Mouse (Mus musculus): Measurements from ENCODE around the gene Gse1. TPM values are rescaled to one million over a fixed set of nuclear protein-coding genes. Genes with fewer than 3 reads are reported as not detected.
A peak's percentile ranks its signal among the peaks of the same experiment; 100 is the strongest.

Gse1 gene
- total and polyA plus RNA-seq, 3 experiments = 12.1 to 24.3 (median 21.0) TPM

- H3K4me1 ChIP-seq (ENCODE audit: control insufficient read depth, insufficient read depth, low read length) = no peaks in the 10 kb centered on the region
- H3K27ac ChIP-seq = no peak overlapping the region
- H3K36me3 ChIP-seq (ENCODE audit: control insufficient read depth, insufficient read depth, low read length) = no peaks in the 10 kb centered on the region
- intact Hi-C loops (cut with DNase I) = no loop called here
- 79% methylated on average over 9 of the region's 9 CpGs for WGBS
- no peak overlapping the region for H3K4me3 ChIP-seq
- H3K79me2 ChIP-seq (replicated peaks; ENCODE audit: control insufficient read depth, insufficient read depth, low read length) = no peaks in the 10 kb centered on the region
- H3K27me3 ChIP-seq (ENCODE audit: control insufficient read depth, insufficient read depth, low read length) = no peaks in the 10 kb centered on the region
- TF ChIP-seq EP300 (IDR thresholded peaks at IDR 0.05; ENCODE audit: insufficient read depth, low read depth, low read length) (no peak), CTCF (IDR thresholded peaks at IDR 0.05) (no peak), POLR2A (IDR thresholded peaks at IDR 0.05; ENCODE audit: insufficient read depth, low read depth, low read length) (no peak)
- DNase-seq = no peak
- H3K9ac ChIP-seq (ENCODE audit: low read depth, low read length) = no peak overlapping the region
Measured at GRCm38 (mm10) chr8:120607460-120607859, 379.2 kb downstream of the Gse1 start.

- Histone ChIP-seq H3K4me3 (no peak overlapping the region), H3K9ac (ENCODE audit: low read depth, low read length) (no peak overlapping the region)
Measured at GRCm38 (mm10) chr8:120607885-120608284, 379.6 kb downstream of the Gse1 start.

GRCm38 (mm10) chr8:120610824-120611223 is 382.6 kb downstream of the Gse1 start:
- 90% methylated on average over 6 of the region's 6 CpGs for WGBS
- intact Hi-C loops (cut with DNase I) = no loop called here
- no peak overlapping the region for H3K4me3 ChIP-seq

More at GRCm38 (mm10) chr8:120607885-120608284, 379.6 kb downstream of the Gse1 start:
- Histone ChIP-seq H3K36me3 (ENCODE audit: control insufficient read depth, insufficient read depth, low read length) (no peaks in the 10 kb centered on the region), H3K27ac (no peak overlapping the region), H3K4me1 (ENCODE audit: control insufficient read depth, insufficient read depth, low read length) (no peaks in the 10 kb centered on the region), H3K27me3 (ENCODE audit: control insufficient read depth, insufficient read depth, low read length) (no peaks in the 10 kb centered on the region), H3K79me2 (replicated peaks; ENCODE audit: control insufficient read depth, insufficient read depth, low read length) (no peaks in the 10 kb centered on the region)
- WGBS = 8% methylated on average over 7 of the region's 7 CpGs
- TF ChIP-seq EP300 (IDR thresholded peaks at IDR 0.05; ENCODE audit: insufficient read depth, low read depth, low read length) (no peak), CTCF (IDR thresholded peaks at IDR 0.05) (no peak; the same call in 1 of the 2 replicates), POLR2A (IDR thresholded peaks at IDR 0.05; ENCODE audit: insufficient read depth, low read depth, low read length) (no peak)
- DNase-seq = peak; percentile 60 to 85
- intact Hi-C loops (cut with DNase I) = loop anchor here (1.0 kb wide), 1 partner anchor 429 kb away; no protein-coding TSS in a partner anchor

GRCm38 (mm10) chr8:120614491-120614890 is 386.2 kb downstream of the Gse1 start:
- DNase-seq = no peak
- Histone ChIP-seq H3K9ac (ENCODE audit: low read depth, low read length) (no peak overlapping the region), H3K4me1 (ENCODE audit: control insufficient read depth, insufficient read depth, low read length) (no peaks in the 10 kb centered on the region), H3K36me3 (ENCODE audit: control insufficient read depth, insufficient read depth, low read length) (no peaks in the 10 kb centered on the region), H3K79me2 (replicated peaks; ENCODE audit: control insufficient read depth, insufficient read depth, low read length) (no peaks in the 10 kb centered on the region), H3K4me3 (no peak overlapping the region), H3K27ac (no peak overlapping the region), H3K27me3 (ENCODE audit: control insufficient read depth, insufficient read depth, low read length) (no peaks in the 10 kb centered on the region)
- peak; percentile 6; the same call in 1 of the 2 replicates for TF ChIP-seq CTCF (IDR thresholded peaks at IDR 0.05)
- TF ChIP-seq POLR2A (IDR thresholded peaks at IDR 0.05; ENCODE audit: insufficient read depth, low read depth, low read length) = no peak
- TF ChIP-seq EP300 (IDR thresholded peaks at IDR 0.05; ENCODE audit: insufficient read depth, low read depth, low read length) = no peak
- intact Hi-C loops (cut with DNase I) = no loop called here
- WGBS = 87% methylated on average over 3 of the region's 3 CpGs

More at GRCm38 (mm10) chr8:120610824-120611223, 382.6 kb downstream of the Gse1 start:
- no peaks in the 10 kb centered on the region for H3K27me3 ChIP-seq (ENCODE audit: control insufficient read depth, insufficient read depth, low read length)
- H3K79me2 ChIP-seq (replicated peaks; ENCODE audit: control insufficient read depth, insufficient read depth, low read length) = no peaks in the 10 kb centered on the region
- H3K27ac ChIP-seq = no peak overlapping the region
- H3K4me1 ChIP-seq (ENCODE audit: control insufficient read depth, insufficient read depth, low read length) = no peaks in the 10 kb centered on the region
- H3K9ac ChIP-seq (ENCODE audit: low read depth, low read length) = no peak overlapping the region
- DNase-seq = no peak
- H3K36me3 ChIP-seq (ENCODE audit: control insufficient read depth, insufficient read depth, low read length) = no peaks in the 10 kb centered on the region
- no peak for TF ChIP-seq EP300 (IDR thresholded peaks at IDR 0.05; ENCODE audit: insufficient read depth, low read depth, low read length)
- no peak for TF ChIP-seq POLR2A (IDR thresholded peaks at IDR 0.05; ENCODE audit: insufficient read depth, low read depth, low read length)
- no peak for TF ChIP-seq CTCF (IDR thresholded peaks at IDR 0.05)

- TF ChIP-seq CTCF (IDR thresholded peaks at IDR 0.05) (no peak), EP300 (IDR thresholded peaks at IDR 0.05; ENCODE audit: insufficient read depth, low read depth, low read length) (no peak), POLR2A (IDR thresholded peaks at IDR 0.05; ENCODE audit: insufficient read depth, low read depth, low read length) (no peak)
- 68% methylated on average over 7 of the region's 8 CpGs for WGBS
- Histone ChIP-seq H3K27ac (no peak overlapping the region), H3K4me3 (no peak overlapping the region), H3K36me3 (ENCODE audit: control insufficient read depth, insufficient read depth, low read length) (no peaks in the 10 kb centered on the region), H3K9ac (ENCODE audit: low read depth, low read length) (no peak overlapping the region), H3K79me2 (replicated peaks; ENCODE audit: control insufficient read depth, insufficient read depth, low read length) (no peaks in the 10 kb centered on the region), H3K27me3 (ENCODE audit: control insufficient read depth, insufficient read depth, low read length) (no peaks in the 10 kb centered on the region), H3K4me1 (ENCODE audit: control insufficient read depth, insufficient read depth, low read length) (no peaks in the 10 kb centered on the region)
- DNase-seq = no peak
- intact Hi-C loops (cut with DNase I) = no loop called here
Measured at GRCm38 (mm10) chr8:120616663-120617626, 388.7 kb downstream of the Gse1 start.

GRCm38 (mm10) chr8:120618110-120618509 is 389.9 kb downstream of the Gse1 start:
- intact Hi-C loops (cut with DNase I) = no loop called here
- no peak overlapping the region; the same call in 1 of the 2 replicates for H3K27ac ChIP-seq
- no peak overlapping the region for H3K4me3 ChIP-seq
- no peaks in the 10 kb centered on the region for H3K36me3 ChIP-seq (ENCODE audit: control insufficient read depth, insufficient read depth, low read length)
- 2% methylated on average over 6 of the region's 6 CpGs for WGBS
- no peaks in the 10 kb centered on the region for H3K79me2 ChIP-seq (replicated peaks; ENCODE audit: control insufficient read depth, insufficient read depth, low read length)
- no peak overlapping the region for H3K9ac ChIP-seq (ENCODE audit: low read depth, low read length)
- TF ChIP-seq CTCF (IDR thresholded peaks at IDR 0.05) (peak; percentile 96), EP300 (IDR thresholded peaks at IDR 0.05; ENCODE audit: insufficient read depth, low read depth, low read length) (no peak)
- no peaks in the 10 kb centered on the region for H3K27me3 ChIP-seq (ENCODE audit: control insufficient read depth, insufficient read depth, low read length)
- DNase-seq = peak; percentile 57 to 81
- H3K4me1 ChIP-seq (ENCODE audit: control insufficient read depth, insufficient read depth, low read length) = no peaks in the 10 kb centered on the region

All from heart, adult 2 months (tissue).